In the genomic region with DNA sequence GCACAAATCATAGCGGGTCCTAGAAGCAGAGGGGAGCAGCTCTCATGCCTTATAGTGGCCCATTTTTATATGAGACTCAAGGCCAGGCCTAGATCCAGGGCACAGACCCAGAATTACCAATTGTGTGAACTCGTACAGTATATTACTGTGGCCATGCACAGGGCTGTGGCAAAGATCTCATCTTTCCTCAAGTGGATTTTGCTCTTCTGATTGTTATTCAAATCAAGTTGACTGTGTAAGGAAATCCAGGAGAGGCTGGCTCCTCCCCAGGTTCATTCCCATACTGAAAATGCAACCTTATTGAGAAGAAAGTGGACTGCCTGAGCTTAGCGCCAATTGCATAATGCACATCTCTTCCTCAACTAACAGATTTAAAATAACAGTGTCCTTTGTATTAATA, we compare ENCODE assay signal across 24 mouse cellular contexts.
"Had no signal": no experiment of that assay in that cellular context is flagged by ENCODE, and none has a peak within 500 bp of the region (broad histone marks: within the 10 kb centered on the region; RNA-seq: fewer than 3 reads in every experiment).

No protein-coding gene starts in this region.

- H3K4me3 ChIP-seq: gastrocnemius, adult 2 months; heart, embryonic 10.5 days; heart, embryonic 12.5 days; hindbrain, embryonic 13.5 days; hindbrain, embryonic 15.5 days; kidney, embryonic 15.5 days; limb, embryonic 13.5 days; limb, embryonic 15.5 days; liver, embryonic 12.5 days had no signal

- DNase-seq: gastrocnemius, adult 2 months; gastrocnemius, postnatal 10 days; gastrocnemius, postnatal 25 days; heart, postnatal 10 days; heart, postnatal 36 days; kidney, adult 11 months; kidney, adult 2 months; kidney, adult 9 months; kidney, postnatal 14 days; kidney, postnatal 36 days; layer of hippocampus, adult 9-11 months; layer of hippocampus, postnatal 36 days; left cerebral cortex, postnatal 4 days had no signal

- H3K27ac ChIP-seq: gastrocnemius, adult 2 months; heart, embryonic 10.5 days; hindbrain, embryonic 13.5 days; hindbrain, embryonic 15.5 days; hindbrain, postnatal 0 days; kidney, embryonic 15.5 days; kidney, postnatal 0 days; limb, embryonic 13.5 days; limb, embryonic 15.5 days; liver, embryonic 12.5 days; liver, embryonic 14.5 days had no signal

- H3K9ac ChIP-seq: heart, embryonic 12.5 days; hindbrain, embryonic 13.5 days; hindbrain, embryonic 15.5 days; kidney, embryonic 15.5 days; limb, embryonic 13.5 days; limb, embryonic 15.5 days; liver, embryonic 12.5 days; liver, embryonic 14.5 days had no signal

- H3K27me3 ChIP-seq: heart, embryonic 12.5 days; hindbrain, embryonic 13.5 days; hindbrain, embryonic 15.5 days; kidney, embryonic 15.5 days; limb, embryonic 13.5 days; limb, embryonic 15.5 days; liver, embryonic 12.5 days had no signal

- H3K4me1 ChIP-seq: heart, embryonic 10.5 days; heart, embryonic 12.5 days; hindbrain, embryonic 13.5 days; hindbrain, embryonic 15.5 days; kidney, embryonic 15.5 days; limb, embryonic 13.5 days; liver, embryonic 12.5 days had no signal
